Mouse (Mus musculus) right cerebral cortex, postnatal 36 days (tissue): ENCODE measurements at regions not wholly inside any gene's neighbourhood (a gene's known extent, or its start where the extent isn't known, plus 50 kb on each side); places are given as distances from the start of the nearest gene placed in this dataset.

Experiments
- DNase-seq, 2 experiments: peaks; one replicate each; pipeline ENCODE4 v3.0.0; 2022; ENCODE audit warnings: low spot score in 2 of 2, mixed read lengths in 1 of 2

- no peak for DNase-seq
Measured at GRCm38 (mm10) chr5:138875180-138876076, 55.5 kb downstream of the Gm5294 start.

GRCm38 (mm10) chr5:138881649-138882226, 61.9 kb downstream of the Gm5294 start:
- no peak for DNase-seq

- DNase-seq: no peak
Measured at GRCm38 (mm10) chr5:138883573-138883972, 63.7 kb downstream of the Gm5294 start.

GRCm38 (mm10) chr5:138885905-138886304, 66.0 kb downstream of the Gm5294 start:
- no peak for DNase-seq

- DNase-seq: no peak
Measured at GRCm38 (mm10) chr5:138888749-138889148, 68.9 kb downstream of the Gm5294 start.

GRCm38 (mm10) chr5:138889760-138890159, 69.9 kb downstream of the Gm5294 start:
- no peak for DNase-seq

- DNase-seq: peak; percentile 65 to 75
Measured at GRCm38 (mm10) chr5:138894496-138894895, 74.6 kb downstream of the Gm5294 start.

- DNase-seq: no peak
Measured at GRCm38 (mm10) chr5:138897255-138897654, 77.4 kb downstream of the Gm5294 start.

- DNase-seq: no peak
Measured at GRCm38 (mm10) chr5:138898440-138898839, 78.6 kb downstream of the Gm5294 start.

GRCm38 (mm10) chr5:138900952-138901599, 81.2 kb downstream of the Gm5294 start:
- DNase-seq: peak; percentile 61 to 64

- no peak for DNase-seq
Measured at GRCm38 (mm10) chr5:138902316-138902715, 82.4 kb downstream of the Gm5294 start.

- no peak for DNase-seq
Measured at GRCm38 (mm10) chr5:138911769-138912710, 85.1 kb downstream of the Pdgfa start.

GRCm38 (mm10) chr5:138912711-138913105, 84.5 kb downstream of the Pdgfa start:
- no peak for DNase-seq

GRCm38 (mm10) chr5:138915068-138915467, 82.1 kb downstream of the Pdgfa start:
- DNase-seq: no peak

- no peak for DNase-seq
Measured at GRCm38 (mm10) chr5:138915496-138915895, 81.7 kb downstream of the Pdgfa start.

- peak; percentile 35 to 39 for DNase-seq
Measured at GRCm38 (mm10) chr5:138920156-138920845, 76.9 kb downstream of the Pdgfa start.

- no peak for DNase-seq
Measured at GRCm38 (mm10) chr5:138922116-138922515, 75.1 kb downstream of the Pdgfa start.
